Mouse (Mus musculus) stomach, embryonic 14.5 days (tissue): ENCODE data around the gene Ecm2. TPM values are rescaled to one million over a fixed set of nuclear protein-coding genes. Genes with fewer than 3 reads are reported as not detected.

ENCODE experiments used
- polyA plus RNA-seq: library from polyadenylated mRNA; unstranded; fragments of >200 nt; fragmentation: Nextera tagmentation; extraction: Ambion mirVana; gene quantifications from 2 replicates; pipeline ENCODE4 v1.2.1, GENCODE M21; 2014

Ecm2 gene
- polyA plus RNA-seq, 1 experiment from 2014 or later: 0.88 TPM

Other genes with a start within 250 kb of the Ecm2 start
- gene Fgd3, start 184.5 kb upstream of the Ecm2 start, polyA plus RNA-seq: 0.51 and 0.56 TPM in 2 replicates
- 24.2 and 26.0 TPM in 2 replicates for gene Bicd2, start 163.2 kb upstream of the Ecm2 start, polyA plus RNA-seq
- gene Ippk, start 83.6 kb upstream of the Ecm2 start, polyA plus RNA-seq: 16.3 and 17.8 TPM in 2 replicates
- 1.2 and 1.7 TPM in 2 replicates for gene Tes3-ps, start 11.5 kb upstream of the Ecm2 start, polyA plus RNA-seq
- gene Aspn, start 39.6 kb downstream of the Ecm2 start, polyA plus RNA-seq: 51.6 and 56.5 TPM in 2 replicates
- 1.3 and 1.4 TPM in 2 replicates for gene Omd, start 77.7 kb downstream of the Ecm2 start, polyA plus RNA-seq
- 103 and 117 TPM in 2 replicates for gene Ogn, start 103.2 kb downstream of the Ecm2 start, polyA plus RNA-seq
- gene Cenpp, start 148.0 kb downstream of the Ecm2 start, polyA plus RNA-seq: 29.3 and 29.6 TPM in 2 replicates
- gene Nol8, start 148.3 kb downstream of the Ecm2 start, polyA plus RNA-seq: 16.0 and 18.6 TPM in 2 replicates
- gene Iars, start 177.3 kb downstream of the Ecm2 start, polyA plus RNA-seq: 79.2 and 85.3 TPM in 2 replicates